Mouse (Mus musculus) left cerebral cortex, postnatal 4 days (tissue): ENCODE measurements at regions not wholly inside any gene's neighbourhood (a gene's known extent, or its start where the extent isn't known, plus 50 kb on each side); places are given as distances from the start of the nearest gene placed in this dataset.
"Not testable (repeated sequence)": the region's sequence is repeated elsewhere in the genome, so short reads cannot be mapped to it uniquely, and the experiment has no call there.

Experiments used
- DNase-seq: peaks from one replicate; pipeline ENCODE4 v3.0.0-alpha.2; 2022
- intact Hi-C: fragments of 180-260 bp; cut with DNase I; formaldehyde crosslinking; loops from one replicate; pipeline ENCODE4 v1.15.1; 2025

DNA sequence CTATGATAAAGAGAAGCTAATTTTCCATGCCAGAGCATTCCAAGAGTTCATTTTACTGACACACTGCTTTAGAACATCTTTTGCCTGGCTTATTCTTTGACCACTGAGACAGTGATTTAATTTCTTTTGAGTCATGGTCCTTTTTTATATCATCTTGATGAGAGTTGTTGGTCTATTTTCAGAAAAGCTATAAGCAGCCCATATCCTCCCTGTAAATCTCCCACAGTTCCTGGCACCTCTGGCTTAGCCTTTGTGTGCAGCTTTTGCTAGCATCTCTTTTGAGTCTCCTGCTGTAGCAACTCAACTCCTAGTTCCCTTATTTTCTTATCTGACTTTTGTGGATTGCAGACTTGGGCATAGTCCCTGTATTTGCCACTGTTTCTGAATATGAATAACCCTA, 207.5 kb upstream of the 4931417E11Rik start:
- no peak for DNase-seq
- intact Hi-C loops = no loop called here

DNA sequence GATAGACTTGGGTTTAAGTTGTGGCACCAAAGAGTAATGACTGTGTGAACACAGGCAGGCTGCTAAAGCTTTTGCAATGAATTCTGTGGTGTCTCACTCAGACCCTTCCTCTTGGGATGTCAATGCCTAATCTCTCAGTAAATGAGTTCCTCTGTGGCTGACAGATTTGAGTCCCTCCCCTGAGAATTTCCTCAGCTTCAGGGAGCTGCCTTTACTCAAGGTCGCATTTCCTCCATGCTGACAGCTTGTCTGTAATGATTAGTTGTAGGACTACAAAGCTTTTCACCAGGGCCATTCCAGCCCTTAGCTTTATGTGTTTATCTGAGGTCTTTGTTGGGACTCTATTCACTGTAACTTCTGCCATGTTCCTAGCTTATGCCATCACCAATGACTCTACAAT, 199.9 kb upstream of the 4931417E11Rik start:
- DNase-seq = no peak
- intact Hi-C loops = no loop called here

DNA sequence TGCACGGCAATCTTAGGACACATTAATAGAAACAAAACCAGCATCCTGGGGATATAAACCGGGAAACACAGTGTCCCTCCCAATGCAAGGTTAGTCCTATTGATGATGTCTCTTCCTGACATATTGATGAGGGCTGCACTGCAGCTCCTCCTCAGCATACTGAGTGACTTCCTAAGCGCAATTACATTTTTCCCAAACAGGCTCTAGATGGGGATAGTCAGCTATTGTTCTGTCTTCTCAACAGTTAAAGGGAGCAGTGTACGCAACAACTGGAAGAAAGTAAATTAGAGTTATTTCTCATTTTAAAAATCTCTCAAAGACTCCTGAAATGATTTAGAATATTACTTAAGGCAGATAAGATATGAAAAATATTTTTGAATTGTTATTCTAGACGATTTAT, 189.5 kb upstream of the 4931417E11Rik start:
- no peak for DNase-seq

DNA sequence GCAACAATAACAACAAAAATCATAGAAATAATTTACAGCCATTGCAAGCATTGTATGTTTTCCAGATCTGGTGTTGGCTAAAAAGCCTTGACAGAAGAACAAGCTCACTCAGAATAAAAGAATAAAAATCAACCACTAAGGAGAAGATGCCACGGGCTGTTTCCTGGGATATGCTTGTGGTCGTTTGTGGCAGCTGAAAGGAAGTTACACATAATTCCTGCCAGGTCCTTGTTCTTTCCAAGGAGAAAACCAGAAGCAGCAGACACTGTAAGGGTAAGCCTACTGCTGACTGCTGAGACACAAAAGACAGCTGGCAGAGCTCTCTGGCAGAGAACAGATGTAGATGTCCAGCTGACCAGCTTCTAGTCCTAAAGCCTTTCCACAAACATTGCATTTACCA, 175.9 kb upstream of the 4931417E11Rik start:
- intact Hi-C loops = no loop called here

More for the DNA sequence above, 189.5 kb upstream of the 4931417E11Rik start:
- intact Hi-C loops = no loop called here

DNA sequence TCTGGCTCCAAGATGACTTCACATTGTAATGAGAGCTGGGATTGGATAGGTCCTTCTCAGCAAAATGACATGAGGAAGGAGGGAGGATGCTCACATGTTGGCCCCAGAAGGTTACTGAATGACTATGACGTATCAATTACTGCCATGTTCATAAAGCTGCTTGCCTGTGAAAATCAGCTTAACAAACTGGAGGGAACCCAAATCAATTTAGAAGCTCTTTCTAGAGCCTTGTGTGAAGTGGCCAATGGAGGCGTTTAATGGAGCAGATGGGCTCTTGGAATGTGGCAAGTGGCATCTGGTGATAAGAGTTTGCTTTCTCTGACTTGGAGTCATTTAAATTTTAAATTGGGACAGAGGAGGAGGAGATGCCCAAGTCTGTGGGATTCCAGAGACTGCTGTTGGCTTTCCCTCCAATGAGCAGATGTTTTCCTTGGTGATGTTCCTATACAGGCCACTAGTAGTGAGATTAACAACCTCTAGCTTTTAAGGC, 175.4 kb upstream of the 4931417E11Rik start:
- intact Hi-C loops = no loop called here
- DNase-seq = peak; percentile 21

More for the DNA sequence above, 175.9 kb upstream of the 4931417E11Rik start:
- peak; percentile 6 for DNase-seq

DNA sequence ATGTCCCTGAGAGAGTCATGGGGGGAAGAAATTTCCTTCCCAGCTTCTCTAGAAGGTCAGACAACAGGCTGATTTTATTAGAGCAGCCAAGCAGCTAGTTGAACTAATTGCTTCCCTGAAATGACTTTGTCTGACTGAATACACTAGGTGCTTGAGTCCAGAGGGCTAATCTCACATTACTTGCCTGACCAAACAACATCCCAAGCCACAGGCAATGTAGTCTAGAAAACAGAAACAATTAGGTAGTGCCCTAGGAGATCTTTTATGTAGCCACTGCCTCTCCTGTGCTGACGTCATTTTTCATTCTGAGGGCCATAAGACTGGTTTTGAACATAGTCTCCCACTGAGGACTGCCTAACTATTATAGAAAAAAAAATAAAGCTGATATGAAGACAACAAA, 159.1 kb upstream of the 4931417E11Rik start:
- DNase-seq = no peak
- intact Hi-C loops = no loop called here

DNA sequence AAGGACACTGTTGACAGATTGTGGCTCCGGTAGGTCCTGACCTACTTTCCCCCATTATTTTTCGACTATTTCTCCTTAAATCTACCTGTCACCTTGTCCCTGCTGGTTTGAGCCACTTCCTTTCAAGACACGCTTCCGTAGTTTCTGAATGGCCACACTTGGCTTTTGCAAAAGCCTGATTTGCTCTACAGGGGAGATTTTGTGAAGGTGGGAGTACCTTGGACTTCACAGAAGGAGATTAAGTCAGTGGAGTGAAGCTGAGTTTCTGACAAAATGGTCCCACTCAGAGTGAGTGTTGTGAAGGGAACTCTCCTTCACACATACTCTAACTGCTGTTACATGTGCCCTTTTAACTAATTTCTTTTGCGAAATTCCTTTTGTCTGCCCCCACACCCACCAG, 157.0 kb upstream of the 4931417E11Rik start:
- no peak for DNase-seq
- intact Hi-C loops = no loop called here

DNA sequence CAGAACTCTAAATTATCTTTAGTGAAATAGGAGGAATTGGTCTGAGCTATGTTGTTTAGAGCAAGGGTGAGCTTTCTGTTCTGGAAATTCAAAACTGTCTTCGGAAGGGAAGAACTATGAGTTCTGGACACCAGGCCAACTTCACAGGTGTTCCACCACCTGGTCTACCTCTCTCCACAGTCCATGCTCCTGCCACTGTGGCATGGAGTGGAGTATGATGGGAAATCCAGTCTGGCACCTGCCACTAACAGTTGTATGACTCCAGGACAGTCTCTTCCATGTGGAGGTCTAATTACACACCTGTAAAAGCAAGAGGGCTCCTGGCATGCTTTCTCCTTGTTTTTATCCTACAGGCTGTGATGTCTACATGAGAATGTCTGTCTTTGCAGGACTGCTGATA, 154.7 kb upstream of the 4931417E11Rik start:
- no peak for DNase-seq
- intact Hi-C loops = no loop called here

DNA sequence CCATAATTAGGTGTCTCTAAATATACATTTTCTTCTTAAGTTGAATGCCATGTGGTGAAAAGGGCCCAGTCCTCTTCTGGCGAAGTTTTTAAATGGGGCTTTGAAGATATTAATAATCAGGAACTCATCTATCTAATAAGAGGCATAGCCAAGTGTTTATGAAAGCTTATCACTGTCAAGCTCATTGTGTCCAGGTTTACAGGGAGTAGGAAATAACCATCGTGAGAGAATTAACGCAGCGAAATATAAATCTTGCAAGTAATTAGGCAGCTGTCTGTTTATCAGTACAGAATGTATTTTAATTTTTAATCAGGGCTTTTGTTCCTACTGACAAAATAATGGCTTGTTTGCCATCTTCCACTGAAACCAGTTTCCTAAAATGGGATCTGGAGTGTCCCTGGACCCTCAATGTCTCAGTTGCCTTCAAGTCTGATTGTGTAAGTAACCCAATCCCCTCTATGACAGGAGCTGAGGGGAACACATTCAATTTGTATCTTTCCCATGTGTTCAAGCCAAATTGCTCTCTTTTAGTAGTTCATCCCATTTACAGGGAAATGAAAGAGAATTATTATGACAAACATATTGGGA, 152.5 kb upstream of the 4931417E11Rik start:
- intact Hi-C loops = no loop called here
- no peak for DNase-seq

DNA sequence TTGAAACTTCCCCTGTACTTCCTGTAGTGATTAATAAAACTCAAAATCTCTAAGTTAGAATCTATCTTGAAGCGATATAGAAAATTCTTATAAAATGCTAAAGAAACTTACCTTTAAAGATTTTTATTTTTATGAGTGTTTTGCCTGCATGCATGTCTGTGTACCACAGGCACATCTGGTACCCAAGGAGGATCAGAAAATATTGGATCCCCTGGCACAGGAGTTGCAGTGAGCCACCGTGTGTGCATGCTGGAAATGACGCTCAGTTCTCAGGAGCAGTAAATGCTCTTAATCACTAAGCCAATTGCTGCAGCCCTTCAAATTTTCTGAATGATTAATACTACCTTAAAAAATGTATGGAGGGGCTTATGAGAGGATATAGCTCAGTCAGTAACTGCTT, 142.8 kb upstream of the 4931417E11Rik start:
- intact Hi-C loops = no loop called here
- DNase-seq = no peak

DNA sequence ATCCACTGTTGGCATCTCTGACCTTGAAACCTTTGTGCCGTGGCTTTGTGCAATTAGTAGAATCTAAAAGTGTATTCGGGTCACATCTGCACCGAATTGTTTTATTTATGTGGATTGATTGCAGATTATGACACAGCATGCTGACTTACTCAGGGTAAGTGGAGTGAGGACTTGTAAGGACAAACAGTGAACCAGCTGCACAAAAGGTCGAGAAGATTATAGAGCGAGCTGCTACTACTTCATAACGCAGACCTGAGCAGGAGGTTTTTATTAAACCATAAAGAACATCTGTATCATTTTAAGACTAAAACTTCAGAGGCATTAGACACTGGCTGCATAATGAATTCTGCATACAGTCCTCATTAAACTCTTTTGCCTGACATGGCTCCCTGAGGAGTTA, 142.4 kb upstream of the 4931417E11Rik start:
- intact Hi-C loops = no loop called here
- DNase-seq = no peak

DNA sequence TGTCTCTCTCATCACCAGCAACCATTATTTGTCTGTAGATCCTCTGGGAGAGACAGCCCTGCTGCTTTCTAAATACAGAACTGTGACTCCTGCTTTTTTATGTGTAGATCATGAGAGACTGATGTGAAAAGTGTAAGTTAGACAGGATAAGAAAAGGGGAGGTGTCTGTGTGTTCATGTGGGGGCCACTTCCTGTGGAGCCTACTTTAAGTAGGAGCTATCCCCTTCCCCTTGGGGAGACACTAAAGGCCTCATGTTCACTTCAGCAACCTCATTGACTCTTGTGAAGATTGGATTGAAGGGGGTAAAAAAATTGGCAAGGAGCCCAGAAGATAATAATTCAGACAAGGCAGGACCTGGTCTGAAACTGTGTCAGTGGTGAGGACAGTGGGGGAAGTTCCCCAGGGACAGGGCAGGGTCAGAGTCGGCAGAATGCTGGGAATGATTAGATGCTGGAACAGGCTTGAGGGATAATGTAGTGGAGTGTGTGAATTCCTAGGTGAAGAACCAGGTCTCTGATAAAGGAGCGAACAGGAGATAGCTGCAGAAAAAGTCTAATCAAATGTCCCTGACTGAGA, 140.7 kb upstream of the 4931417E11Rik start:
- intact Hi-C loops = no loop called here

DNA sequence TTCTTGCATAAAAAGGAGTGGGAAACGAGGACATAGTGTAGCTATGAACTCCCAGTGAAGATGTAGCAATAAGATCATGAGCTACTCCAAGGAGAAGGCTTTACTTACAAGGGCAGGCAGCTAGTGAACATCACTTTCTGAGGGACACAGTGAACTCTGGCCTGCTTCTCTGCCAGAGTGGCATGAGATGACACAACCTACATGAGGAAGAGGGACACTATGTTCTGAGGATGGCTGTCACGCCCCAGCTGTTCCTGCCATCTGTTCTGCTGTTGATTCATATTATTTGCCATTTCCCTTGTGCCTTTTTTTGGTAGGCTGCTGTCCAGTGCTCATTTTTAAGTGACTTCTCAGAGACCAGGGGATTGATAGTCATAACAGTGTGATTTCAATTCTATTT, 118.2 kb upstream of the 4931417E11Rik start:
- intact Hi-C loops = no loop called here
- DNase-seq = peak; percentile 11

More for the DNA sequence above, 140.7 kb upstream of the 4931417E11Rik start:
- DNase-seq = no peak

DNA sequence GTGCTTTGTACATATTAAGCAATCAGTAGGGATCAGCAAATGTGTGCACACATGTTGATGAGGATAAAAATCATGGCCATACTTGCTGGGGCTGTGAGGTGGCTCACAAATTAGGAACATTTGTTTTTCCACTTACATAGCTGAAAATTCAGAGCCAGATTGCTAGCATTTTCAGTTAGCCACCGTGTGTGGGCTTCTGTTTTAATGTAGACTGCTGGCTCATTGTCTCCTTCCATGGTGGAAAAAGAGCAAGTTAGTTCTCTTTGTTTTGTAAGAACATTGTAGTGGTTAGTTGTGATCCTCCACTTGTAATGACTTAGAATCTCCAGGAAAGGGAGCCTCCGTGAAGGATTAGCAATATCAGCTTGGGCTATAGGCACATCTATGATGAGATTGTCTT, 107.2 kb upstream of the 4931417E11Rik start:
- intact Hi-C loops = no loop called here
- no peak for DNase-seq

DNA sequence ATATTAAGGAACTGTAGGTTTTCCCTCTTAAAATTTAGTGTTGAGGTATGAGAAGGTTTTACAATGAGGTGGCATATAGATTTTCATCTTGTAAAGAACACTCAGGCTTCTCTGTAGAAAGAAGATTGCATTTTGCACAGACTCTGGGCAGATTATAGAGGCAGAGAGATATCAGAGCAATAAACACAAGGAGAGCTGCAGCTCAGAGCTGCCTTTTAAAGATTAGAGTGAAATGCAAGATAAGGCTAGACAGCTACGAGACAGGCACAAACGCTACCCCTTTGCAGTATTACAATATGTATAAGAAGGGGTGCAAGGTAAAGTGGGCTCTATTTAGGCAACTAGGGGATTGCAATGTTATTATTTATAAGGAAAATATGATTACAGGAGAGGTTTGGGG, 90.5 kb upstream of the 4931417E11Rik start:
- intact Hi-C loops = no loop called here
- DNase-seq = no peak

DNA sequence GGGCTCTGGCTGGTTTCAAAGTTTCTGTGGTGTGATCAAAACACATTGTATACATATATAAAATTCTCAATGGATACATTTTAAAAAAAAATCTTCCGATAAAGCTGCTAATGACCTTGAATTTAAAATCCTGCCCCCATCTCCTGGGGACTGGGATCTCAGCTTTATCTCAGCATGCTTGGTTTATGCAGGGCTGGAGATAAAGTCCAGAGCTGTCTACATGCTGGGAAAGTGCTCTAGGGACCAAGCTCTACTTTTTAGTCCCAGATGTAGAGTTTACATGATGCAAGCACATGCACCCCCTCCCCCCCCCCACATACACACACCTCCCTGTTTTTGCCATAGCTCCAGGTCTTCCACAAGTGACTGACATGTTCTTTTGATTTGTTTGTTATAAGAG, 61.1 kb upstream of the 4931417E11Rik start:
- DNase-seq = no peak
- intact Hi-C loops = no loop called here

DNA sequence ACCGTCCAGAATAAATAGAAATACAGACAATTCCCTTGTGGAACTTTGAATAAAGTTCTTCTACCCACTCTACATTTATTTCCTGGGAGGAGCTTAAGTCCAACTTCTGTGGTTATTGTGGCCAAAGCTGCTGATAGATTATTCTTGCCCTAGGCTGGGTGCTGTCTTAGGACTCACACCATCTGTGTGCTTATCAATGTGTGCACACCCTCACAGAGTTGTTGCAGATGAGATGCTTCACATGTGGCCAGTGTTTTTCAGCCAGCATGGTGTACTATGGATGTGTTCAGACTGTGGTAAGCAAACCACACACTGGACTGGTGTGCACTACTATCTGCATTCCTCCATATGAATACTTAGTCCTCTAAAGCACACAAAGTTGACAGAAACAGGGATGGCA, 60.6 kb upstream of the 4931417E11Rik start:
- intact Hi-C loops = no loop called here
- no peak for DNase-seq

DNA sequence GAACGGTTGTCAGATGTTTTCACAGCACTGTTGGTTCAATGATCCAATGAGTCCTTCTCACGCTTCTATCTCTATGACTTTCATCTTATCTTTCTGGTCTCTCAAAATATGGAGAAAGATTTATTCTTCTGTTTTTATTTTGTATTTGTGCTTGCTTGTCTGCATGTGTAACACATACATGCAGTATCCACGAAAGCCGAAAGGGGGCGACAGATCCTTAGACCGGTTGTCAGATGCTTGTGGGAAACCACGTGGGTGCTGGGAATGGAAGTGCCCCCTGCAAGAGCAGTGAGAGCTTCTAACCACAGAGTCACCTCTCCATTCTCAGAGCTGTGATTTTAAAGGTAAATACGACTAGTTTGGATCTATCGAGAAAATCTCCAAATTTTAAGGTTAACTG, 54.2 kb upstream of the 4931417E11Rik start:
- intact Hi-C loops = no loop called here
- no peak for DNase-seq

DNA sequence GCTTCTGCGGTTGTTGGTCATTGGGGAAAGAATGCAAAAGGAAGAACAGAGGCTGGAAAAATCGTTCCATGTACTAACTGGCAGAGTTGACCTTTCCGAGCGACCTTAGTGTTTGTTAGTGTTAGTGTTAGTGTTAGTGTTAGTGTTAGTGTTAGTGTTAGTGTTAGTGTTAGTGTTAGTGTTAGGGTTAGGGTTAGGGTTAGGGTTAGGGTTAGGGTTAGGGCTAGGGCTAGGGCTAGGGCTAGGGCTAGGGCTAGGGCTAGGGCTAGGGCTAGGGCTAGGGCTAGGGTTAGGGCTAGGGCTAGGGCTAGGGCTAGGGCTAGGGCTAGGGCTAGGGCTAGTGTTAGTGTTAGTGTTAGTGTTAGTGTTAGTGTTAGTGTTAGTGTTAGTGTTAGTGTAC, 50.4 kb upstream of the 4931417E11Rik start:
- DNase-seq, intact Hi-C loops: not testable (repeated sequence)
